Mouse (Mus musculus) kidney, embryonic 15.5 days (tissue): Measurements from ENCODE around the gene Ccdc85b. TPM values are rescaled to one million over a fixed set of nuclear protein-coding genes. Genes with fewer than 3 reads are reported as not detected.

ENCODE experiments used
- polyA plus RNA-seq: library from polyadenylated mRNA; unstranded; fragments of >200 nt; fragmentation: Nextera tagmentation; extraction: Ambion mirVana; gene quantifications from 2 replicates; pipeline ENCODE4 v1.2.1, GENCODE M21; 2015

Gene Ccdc85b
- polyA plus RNA-seq, 1 experiment from 2014 or later = 11.3 TPM

Other genes with a start within 250 kb of the Ccdc85b start
- gene Pacs1, start 184.8 kb downstream of the Ccdc85b start, polyA plus RNA-seq = 23.2 and 25.0 TPM in 2 replicates
- gene Sf3b2, start 162.4 kb downstream of the Ccdc85b start, polyA plus RNA-seq = 351 and 362 TPM in 2 replicates
- gene Gal3st3, start 159.6 kb downstream of the Ccdc85b start, polyA plus RNA-seq = 3.8 and 3.9 TPM in 2 replicates
- gene Catsper1, start 122.2 kb downstream of the Ccdc85b start, polyA plus RNA-seq = not detected in 2 replicates
- gene Cst6, start 108.3 kb downstream of the Ccdc85b start, polyA plus RNA-seq = 0.45 and 1.2 TPM in 2 replicates
- gene Eif1ad, start 91.2 kb downstream of the Ccdc85b start, polyA plus RNA-seq = 58.4 and 59.3 TPM in 2 replicates
- gene Banf1, start 90.7 kb downstream of the Ccdc85b start, polyA plus RNA-seq = 477 and 508 TPM in 2 replicates
- gene Sart1, start 69.2 kb downstream of the Ccdc85b start, polyA plus RNA-seq = 82.0 and 87.6 TPM in 2 replicates
- gene Tsga10ip, start 55.4 kb downstream of the Ccdc85b start, polyA plus RNA-seq = 0.30 and 0.57 TPM in 2 replicates
- 248 and 250 TPM in 2 replicates for gene Drap1, start 32.9 kb downstream of the Ccdc85b start, polyA plus RNA-seq
- 54.2 and 59.0 TPM in 2 replicates for gene AI837181, start 32.8 kb downstream of the Ccdc85b start, polyA plus RNA-seq
- 0.39 TPM in 1 of 2 replicates, not detected in the other for gene Fosl1, start 10.3 kb downstream of the Ccdc85b start, polyA plus RNA-seq
- gene Fibp, start 2.7 kb upstream of the Ccdc85b start, polyA plus RNA-seq = 119 and 128 TPM in 2 replicates
- gene Ctsw, start 10.6 kb upstream of the Ccdc85b start, polyA plus RNA-seq = 1.1 and 1.5 TPM in 2 replicates
- gene Efemp2, start 16.1 kb upstream of the Ccdc85b start, polyA plus RNA-seq = 156 and 179 TPM in 2 replicates
- gene Mus81, start 30.5 kb upstream of the Ccdc85b start, polyA plus RNA-seq = 37.0 and 47.4 TPM in 2 replicates
- 2,798 and 2,930 TPM in 2 replicates for gene Cfl1, start 32.6 kb upstream of the Ccdc85b start, polyA plus RNA-seq
- gene 1700020D05Rik, start 45.9 kb upstream of the Ccdc85b start, polyA plus RNA-seq = 0.30 and 0.32 TPM in 2 replicates
- 7.5 and 9.3 TPM in 2 replicates for gene Snx32, start 52.6 kb upstream of the Ccdc85b start, polyA plus RNA-seq
- 11.3 and 12.0 TPM in 2 replicates for gene Ovol1, start 102.8 kb upstream of the Ccdc85b start, polyA plus RNA-seq
- gene Ap5b1, start 110.1 kb upstream of the Ccdc85b start, polyA plus RNA-seq = 9.7 and 10.8 TPM in 2 replicates
- gene Rnaseh2c, start 144.0 kb upstream of the Ccdc85b start, polyA plus RNA-seq = 158 and 163 TPM in 2 replicates
- 53.5 and 58.8 TPM in 2 replicates for gene Kat5, start 152.3 kb upstream of the Ccdc85b start, polyA plus RNA-seq
- 47.3 and 52.4 TPM in 2 replicates for gene Rela, start 179.6 kb upstream of the Ccdc85b start, polyA plus RNA-seq
- gene Sipa1, start 205.8 kb upstream of the Ccdc85b start, polyA plus RNA-seq = 30.8 and 39.8 TPM in 2 replicates
- 42.6 and 43.2 TPM in 2 replicates for gene Map3k11, start 230.8 kb upstream of the Ccdc85b start, polyA plus RNA-seq
- 22.2 and 30.1 TPM in 2 replicates for gene Pcnx3, start 231.0 kb upstream of the Ccdc85b start, polyA plus RNA-seq
- gene Kcnk7, start 246.5 kb upstream of the Ccdc85b start, polyA plus RNA-seq = 0.15 and 0.38 TPM in 2 replicates